Mouse (Mus musculus) CD4-positive helper T cell, adult 2 months (primary cell): ENCODE data around the gene Cfap157.
A peak's percentile ranks its signal among the peaks of the same experiment; 100 is the strongest.

Experiments used
- DNase-seq: peaks from one replicate; pipeline ENCODE4 v3.0.0-alpha.2; 2012; ENCODE audit warnings: low read depth, missing footprints, low spot score

Cfap157 gene

DNA sequence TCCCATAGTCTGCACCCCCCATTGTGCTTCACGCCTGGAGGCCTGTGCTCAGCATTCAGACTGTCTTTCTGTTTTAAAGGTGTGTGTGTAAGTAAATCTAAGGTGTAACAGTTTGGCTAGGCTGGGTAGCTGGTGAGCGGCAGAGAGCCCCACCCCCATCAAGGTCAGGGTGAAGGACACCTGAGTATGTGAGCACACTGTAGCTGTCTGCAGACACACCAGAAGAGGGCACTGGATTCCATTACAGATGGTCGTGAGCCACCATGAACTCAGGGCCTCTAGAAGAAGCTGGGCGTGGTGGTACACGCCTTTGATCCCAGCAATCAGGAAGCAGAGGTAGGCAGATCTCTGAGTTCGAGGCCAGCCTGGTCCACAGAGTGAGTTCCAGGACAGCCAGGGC lies 2.5 kb downstream of the Cfap157 start:
- no peak for DNase-seq

DNA sequence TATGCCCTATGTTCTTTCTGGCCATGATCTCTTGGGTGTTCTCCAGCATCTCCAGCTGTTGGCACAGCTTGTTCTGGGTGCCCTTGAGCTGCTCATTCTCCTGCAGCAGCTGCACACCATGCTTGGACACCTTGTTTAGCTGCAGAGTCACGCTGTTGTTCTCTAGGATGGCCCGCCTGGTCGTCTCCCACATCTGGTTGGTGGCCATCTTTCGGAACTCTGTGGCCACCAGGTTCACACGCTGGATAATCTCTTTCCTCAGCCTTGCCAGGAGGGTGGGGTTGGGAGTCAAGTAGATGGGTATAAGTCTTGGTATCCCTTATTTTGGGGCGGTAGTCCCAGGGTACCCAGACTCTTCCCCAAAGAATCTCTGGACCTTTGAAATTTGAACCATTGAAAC lies 4.5 kb downstream of the Cfap157 start:
- DNase-seq: no peak

DNA sequence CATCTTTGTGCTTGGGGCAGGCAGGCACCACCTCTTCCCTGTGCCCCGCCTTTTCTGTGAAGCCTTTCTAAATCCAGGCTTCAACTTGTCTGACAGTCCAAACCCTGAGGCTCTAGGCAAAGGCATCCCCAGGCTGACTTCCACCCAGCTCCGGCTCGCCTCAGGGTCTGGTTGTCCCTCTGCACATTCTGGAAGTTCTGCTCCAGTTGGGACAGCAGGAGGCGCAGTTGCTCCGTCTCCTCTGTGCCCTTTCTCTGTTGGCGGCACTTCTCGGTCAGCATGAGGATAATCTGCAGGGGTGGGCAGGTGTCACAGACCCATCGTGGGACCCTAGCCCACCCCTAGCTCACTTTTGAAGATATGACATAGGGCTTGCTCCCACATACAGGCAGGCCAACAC lies 5.1 kb downstream of the Cfap157 start:
- peak; percentile 36 for DNase-seq

GRCm38 (mm10) chr2:32778081-32778480 lies 6.1 kb downstream of the Cfap157 start:
- peak; percentile 74 for DNase-seq

- no peak for DNase-seq
These were observed 8.0 kb downstream of the Cfap157 start for GRCm38 (mm10) chr2:32776192-32776591.

- DNase-seq: peak; percentile 96
These were observed 8.7 kb downstream of the Cfap157 start, which contains the start of the genes Ttc16 and Ptrh1 for GRCm38 (mm10) chr2:32775359-32776074. Gene Ttc16 (minus strand): TSS chr2:32775633. Gene Ptrh1 (plus strand): TSS chr2:32775786.

DNA sequence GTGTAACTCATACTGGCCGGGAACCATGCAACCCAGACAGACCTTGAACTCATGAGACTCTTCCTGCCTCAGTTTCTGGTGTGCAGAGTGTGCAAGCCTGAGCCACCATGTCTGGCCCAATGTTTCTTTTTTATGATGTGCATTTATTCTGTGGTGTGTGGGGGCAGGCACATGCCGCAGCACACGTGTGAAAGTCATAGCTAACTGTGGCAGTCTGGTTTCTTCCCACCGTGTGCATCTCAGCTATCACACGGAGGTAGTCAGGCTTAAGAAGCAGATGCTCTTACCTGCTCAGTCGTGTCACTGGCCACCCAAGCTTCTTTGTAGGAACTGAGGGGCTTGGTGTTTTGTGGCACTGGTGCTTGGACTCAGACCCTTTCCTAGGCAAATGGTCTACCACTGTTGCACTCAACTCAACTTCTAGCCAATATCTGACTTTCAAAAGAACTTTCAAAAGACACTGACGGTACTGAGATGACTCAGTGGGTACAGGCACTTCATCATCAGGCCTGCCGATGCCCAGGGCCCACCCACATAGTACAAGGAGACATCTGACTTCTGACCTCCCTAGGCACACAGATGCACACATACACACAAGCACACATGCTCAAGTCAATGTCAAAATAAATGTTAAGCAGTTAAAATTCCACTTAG lies 11.5 kb downstream of the Cfap157 start:
- peak; percentile 47 for DNase-seq

DNA sequence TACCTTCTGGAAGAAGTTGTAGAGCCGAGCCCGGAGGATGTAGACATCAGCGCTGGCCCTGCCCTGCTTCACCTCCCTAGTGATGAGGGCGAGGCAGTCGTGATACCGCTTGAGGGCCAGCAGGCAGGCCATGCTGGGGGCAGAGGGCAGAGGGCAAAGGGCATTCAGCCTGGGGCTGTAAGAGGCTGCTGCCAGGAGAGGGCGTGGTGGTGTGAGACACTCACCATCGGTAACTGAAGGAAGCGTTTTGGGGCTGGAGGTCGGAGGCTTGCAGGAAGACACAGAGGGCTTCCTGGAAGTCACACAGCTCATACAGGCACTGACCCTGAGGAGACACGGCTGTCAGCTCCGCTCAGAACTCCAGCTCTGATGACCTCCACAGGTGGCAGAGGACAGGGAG lies 12.3 kb downstream of the Cfap157 start:
- DNase-seq: peak; percentile 52

DNA sequence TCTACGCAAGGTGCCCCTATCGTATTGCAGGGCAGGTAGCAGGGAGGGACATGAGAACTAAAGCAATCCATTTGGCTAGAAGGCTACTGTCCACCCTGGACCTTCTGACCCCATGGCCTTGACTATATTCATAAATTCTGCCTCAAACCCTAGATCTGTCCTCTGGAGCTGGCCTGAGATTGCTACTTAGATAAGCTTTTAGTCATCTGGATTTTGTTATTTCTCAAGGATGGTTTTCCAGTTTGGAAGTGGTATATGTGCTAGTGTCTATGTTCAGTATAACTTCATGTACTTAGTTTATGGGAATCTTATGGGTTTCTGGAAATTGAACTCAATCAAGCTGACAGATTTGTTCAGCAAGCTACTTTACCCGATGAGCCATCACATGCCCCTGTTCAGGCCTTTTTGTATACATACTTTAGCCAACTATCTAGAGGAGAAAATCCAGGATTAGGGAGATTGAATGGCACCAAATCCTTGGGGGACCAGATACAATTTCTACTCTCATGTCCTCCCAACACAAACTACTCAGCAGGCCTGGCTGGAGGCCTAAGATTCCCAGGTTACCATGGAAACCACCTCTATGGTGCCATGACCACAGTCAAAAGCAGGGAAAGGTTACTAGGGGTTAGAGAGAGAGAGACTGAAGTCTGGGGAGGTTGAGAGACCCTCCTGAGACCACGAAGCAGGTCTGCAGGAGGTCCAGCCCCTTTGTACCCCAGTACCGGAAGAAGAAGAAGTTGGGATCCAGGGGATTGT lies 14.7 kb downstream of the Cfap157 start:
- DNase-seq: no peak

- no peak for DNase-seq
These were observed 15.5 kb downstream of the Cfap157 start for GRCm38 (mm10) chr2:32768661-32769285.

DNA sequence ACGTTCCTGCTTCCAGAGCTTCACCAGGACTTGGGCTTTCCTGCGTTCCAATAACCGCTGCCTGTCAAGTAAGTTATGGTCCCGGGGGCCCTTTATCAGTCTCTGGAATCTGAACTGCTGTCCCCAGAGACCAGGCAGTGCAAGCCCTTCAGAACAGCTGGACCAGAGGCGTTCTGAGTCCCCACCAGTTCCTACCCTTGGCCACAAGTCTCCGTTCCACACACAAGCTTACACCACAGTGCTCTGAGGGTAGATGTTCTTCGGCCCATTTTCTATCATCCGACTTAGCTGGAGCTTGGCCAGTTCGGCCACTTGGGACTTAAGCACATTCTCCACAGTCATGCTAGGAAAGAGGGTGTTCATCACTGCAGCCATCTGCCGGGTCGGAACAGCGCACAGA lies 17.0 kb downstream of the Cfap157 start:
- no peak for DNase-seq

GRCm38 (mm10) chr2:32763353-32763752 lies 20.9 kb downstream of the Cfap157 start:
- DNase-seq: no peak

GRCm38 (mm10) chr2:32761859-32762258 lies 22.4 kb downstream of the Cfap157 start:
- no peak for DNase-seq

- DNase-seq: no peak
These were observed 22.9 kb downstream of the Cfap157 start for GRCm38 (mm10) chr2:32761361-32761760.

- DNase-seq: no peak
These were observed 25.2 kb downstream of the Cfap157 start for GRCm38 (mm10) chr2:32759001-32759400.

DNA sequence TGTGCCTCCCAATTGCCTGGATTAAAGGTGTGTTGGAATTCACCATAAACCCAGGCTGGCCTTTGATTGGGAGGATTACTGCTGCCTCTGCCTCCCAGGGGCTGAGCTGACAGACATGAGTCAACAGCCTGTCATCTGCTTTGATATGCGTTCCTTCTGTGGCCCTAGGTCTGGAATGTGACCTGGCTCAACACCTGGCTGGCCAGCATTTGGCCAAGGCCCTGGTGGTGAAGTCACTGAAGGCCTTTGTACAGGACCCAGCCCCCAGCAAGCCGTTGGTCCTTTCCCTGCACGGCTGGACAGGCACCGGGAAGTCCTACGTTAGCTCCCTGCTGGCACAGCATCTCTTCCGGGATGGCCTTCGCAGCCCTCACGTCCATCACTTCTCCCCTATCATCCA lies 25.7 kb downstream of the Cfap157 start:
- no peak for DNase-seq

- peak; percentile 98 for DNase-seq
These were observed 27.0 kb downstream of the Cfap157 start, which contains the start of gene Tor2a for GRCm38 (mm10) chr2:32757056-32757845. Gene Tor2a (plus strand): TSS chr2:32757234.

DNA sequence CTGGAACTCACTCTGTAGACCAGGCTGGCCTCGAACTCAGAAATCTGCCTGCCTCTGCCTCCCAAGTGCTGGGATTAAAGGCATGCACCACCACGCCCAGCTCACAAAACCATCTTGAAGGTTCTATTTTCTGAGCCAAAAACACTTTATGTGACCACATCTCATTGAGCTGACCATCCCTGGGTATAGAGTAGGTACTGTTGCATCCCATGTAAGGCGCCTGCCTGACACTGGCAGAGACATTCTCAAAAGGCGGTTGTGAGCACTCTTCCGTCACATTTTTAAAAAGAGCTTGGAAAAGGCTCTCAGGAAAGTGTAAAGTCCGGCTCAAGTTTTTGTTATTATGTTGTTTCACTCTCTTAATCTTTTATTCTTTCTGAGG lies 27.6 kb downstream of the Cfap157 start:
- DNase-seq: no peak

GRCm38 (mm10) chr2:32752181-32752580 lies 32.0 kb downstream of the Cfap157 start:
- no peak for DNase-seq

- DNase-seq: no peak
These were observed 32.6 kb downstream of the Cfap157 start for GRCm38 (mm10) chr2:32751665-32752033.
